Mouse (Mus musculus) spleen, postnatal 4 days (tissue): ENCODE results near the gene Ip6k1.
"Not testable (repeated sequence)": the region's sequence is repeated elsewhere in the genome, so short reads cannot be mapped to it uniquely, and the experiment has no call there.

Experiments
- DNase-seq, 2 experiments: peaks; one replicate each; pipeline ENCODE4 v3.0.0; 2022; ENCODE audit warnings: low spot score in 2 of 2

The Ip6k1 gene

DNA sequence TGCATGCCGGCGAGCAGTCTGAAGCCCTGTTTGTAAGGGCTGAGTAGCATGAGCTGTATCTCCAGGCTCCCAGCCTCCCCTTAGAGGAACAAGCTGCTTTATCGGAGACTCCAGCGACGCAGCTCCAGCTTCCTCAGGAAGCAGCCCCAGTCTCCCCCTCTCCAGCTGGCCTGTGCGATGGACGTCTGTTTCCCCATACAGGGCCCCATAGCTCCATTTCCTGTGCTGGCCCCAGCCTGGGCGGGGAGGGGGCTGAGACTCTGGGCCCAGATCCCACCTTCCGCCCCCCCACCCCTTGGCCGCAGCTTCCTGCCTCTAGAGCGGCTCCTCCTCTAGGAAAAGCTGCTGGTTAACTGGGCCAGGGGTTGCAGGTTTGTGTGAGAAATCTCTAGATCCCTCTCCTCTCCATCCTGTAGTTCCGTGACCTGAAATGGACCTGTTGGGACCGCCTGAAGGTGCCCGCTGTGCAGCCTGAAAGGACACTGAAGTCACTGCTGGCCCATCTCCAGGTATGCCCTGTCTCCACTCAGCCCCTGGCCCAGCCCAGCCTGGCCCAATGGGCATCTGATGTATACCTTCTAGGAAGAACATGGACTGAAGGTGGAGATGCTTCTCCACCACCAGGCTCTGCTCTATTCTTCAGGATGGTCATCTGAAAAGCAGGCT, 19.5 kb upstream of the Ip6k1 start, which contains the start of gene Gm20661:
Gene Gm20661 (plus strand): TSS at position 378 of the 666 bp plus-strand sequence.
- DNase-seq: peak; percentile 79 to 88

DNA sequence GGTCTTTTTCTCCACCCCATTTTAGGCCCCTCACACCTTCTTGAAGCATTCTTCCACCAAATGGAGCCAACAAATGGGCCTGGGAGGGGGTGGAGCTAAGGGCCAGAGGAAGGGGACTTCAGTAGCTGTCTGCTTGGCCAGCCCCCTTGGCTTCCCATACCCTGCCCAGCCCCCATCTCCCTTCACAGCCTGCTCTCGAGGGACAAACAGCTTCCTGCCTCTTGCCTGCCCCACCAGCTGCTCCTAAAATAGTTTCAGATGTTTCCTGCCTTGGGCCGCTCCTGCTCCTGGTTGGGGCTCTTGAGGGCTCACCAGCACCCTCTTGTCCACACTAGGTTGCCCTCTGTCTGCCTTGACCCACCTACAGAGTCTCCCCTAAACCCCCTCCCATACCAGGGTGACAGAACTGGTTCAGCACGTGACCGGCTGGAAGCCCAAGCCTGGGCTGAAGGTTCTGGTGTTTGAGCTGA, 18.8 kb upstream of the Ip6k1 start:
- DNase-seq: peak; percentile 64 to 78

DNA sequence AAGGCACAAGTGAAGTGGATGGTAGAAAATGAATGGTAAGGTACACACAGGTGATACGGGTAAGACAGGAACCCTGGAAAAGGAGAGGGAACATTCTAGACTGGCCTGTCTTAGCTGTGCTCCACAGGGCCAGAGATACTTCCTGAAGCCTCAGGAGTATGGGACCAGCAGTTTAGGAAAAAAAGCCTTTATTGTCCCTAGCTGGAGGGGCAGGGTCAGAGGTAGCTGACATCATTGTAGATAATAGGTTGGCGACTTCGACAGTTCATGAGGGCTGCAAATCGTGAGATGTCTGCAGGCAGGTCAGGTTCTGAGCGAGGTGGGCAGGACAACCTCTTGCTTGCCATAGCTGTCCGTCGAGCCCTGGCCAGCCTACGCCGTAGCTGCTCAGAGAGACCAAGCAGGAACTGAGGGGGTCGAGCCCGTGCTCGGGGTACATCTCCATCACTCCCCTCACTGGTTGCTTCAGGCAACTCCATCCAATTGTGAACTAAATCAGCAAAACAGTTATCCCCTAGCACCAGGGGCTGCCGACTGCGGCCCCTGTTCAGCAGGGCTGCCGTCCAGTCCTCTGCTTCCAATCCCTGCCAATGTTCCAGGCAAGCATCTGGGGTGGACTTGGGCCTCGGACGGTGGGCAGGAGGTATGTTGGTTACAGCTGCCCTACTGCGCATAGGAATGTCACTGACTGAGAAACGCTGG, 18.1 kb upstream of the Ip6k1 start:
- DNase-seq: peak; percentile 41 to 78

DNA sequence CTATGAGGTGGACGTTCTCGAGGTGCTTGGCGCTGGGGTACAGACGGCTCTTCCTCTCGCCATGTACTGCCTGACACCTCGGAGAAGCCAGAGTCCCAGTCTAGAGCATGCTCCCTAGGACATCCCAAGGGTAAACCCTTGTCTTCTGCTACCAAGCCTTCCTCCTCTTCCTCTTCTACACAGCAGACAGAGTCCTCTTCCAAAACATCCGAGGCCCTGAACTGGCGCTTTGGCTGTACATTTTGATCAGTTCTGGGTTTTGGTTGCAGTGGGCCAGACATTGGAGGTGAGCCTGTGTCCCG, 17.6 kb upstream of the Ip6k1 start:
- no peak for DNase-seq

DNA sequence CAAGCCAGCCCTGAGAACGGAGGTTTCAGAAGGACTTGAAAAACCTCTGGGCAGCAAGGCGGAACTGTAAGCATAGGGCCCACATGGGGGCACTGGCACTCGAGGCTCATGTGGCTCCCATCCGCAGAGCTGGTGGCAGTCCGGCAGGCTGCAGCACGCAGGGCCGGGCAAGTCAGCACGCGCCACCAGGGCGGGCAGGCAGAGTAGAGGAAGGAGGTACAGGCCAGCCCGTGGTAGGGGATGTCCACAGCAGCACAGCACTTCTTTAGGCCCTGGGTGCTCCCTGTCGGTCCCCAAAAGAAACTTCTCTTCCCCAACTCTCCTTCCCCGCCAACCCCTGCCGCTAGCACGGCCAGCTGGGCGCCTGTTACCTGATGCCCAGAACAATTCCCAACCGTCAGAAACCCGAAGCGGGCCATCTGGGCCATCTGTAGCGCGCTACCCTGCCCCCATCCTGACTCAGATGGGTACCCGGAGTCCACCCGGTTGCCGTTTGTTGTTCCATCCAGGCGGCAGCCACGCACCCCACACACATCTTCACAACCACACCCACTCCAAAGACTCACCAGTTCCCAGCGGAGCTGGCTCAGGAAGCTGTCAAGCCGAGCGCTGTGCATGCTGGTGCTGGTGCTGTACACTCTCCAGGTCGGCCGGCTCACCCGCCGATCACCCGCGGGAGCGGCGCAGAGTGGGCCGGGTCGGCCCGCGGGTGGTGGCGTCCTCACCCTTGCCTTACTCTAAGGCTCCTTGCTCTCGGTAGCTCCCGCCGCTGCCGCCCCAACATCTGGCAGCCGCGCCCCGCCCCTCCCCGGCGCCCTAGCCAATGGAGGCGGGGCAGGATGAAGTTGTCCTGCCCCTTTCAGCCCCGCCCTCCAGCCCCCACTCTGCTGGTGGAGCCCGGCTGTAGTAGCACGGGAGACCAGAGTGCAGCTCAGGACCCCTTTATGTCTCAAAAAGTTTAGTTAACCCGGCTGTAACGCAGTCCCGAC, 16.9 kb upstream of the Ip6k1 start, which contains the start of gene Inka1:
Gene Inka1 (minus strand): TSS at position 749 of the 989 bp plus-strand sequence.
- peak; percentile 95 to 97 for DNase-seq

DNA sequence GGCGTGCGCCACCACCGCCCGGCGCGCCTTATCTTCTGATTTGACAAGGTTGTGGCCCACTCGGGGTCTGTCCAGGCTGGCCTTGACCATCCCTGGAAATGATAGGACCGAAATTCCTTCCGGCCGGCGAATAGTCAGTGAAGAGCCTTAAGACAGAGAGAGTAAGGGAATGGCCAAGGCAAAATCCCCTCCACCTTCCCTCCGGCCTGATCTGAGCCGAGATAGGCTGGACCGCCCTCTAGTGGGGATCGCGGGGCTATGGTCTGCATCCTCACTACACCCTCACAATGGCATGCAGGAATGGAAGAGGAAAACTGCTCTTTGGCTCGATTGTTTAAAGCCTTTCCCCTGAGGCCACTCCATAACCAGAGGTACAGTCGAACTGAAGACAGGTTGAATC, 15.9 kb upstream of the Ip6k1 start:
- DNase-seq: peak; percentile 81 to 90

DNA sequence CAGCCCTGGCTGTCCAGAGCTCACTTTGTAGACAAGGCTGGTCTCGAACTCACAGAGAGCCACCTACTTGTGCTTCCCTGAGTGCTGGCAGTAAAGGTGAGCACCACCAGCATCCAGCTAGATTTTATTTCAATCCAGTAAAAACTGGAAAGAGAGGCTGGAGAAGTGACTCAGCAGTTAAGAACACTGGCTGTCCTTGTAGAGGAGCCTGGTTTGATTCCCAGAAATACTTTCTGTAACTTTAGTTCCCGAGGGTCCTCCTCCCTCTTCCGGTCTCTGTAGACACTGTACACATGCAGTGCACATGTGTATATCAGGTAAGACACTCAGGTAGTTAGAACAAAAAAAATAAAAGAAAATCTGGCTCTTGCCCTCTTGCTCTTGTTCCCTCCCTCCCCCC, 14.4 kb upstream of the Ip6k1 start:
- DNase-seq: no peak

DNA sequence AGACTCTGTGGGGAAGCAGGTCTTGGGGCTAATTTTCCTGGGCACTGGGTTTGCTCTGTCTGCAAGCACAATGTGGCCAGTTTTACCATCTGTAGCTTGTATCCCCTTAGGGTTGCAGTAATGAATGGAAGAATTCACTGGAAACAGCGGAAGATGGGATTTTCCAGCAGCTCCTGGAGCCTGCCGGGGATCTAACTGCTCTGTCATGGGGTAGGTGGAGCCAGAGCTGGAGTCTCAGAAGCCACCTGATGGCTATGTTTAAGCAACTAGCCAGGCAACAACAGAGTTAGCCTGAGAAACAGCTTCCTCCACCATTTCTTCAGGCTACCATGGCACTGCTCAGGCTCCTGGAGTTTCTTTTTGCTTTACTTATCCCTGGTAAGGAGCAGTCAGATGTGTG, 10.1 kb upstream of the Ip6k1 start, which contains the start of gene Cdhr4:
Gene Cdhr4 (plus strand): TSS at position 301 of the 400 bp plus-strand sequence.
- DNase-seq: no peak

DNA sequence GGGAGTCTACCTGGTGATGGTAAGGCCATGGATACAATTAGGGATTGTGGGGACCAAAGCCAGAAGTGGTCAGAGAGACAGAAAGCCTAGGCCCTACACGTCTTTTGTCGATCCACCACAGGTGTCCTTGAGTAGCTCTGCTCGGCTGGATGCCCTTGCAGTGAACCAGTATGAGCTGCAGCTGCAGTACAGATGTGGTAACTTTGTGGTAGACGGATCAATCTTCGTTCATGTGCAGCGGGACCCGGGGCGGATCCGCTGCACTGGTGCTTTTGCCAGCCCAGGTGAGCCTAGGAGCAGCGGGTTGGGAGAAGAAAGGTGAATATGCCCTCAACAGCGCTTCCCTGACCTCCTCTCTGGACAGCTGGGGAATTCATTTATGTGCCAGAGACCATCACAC, 9.3 kb upstream of the Ip6k1 start:
- no peak for DNase-seq

DNA sequence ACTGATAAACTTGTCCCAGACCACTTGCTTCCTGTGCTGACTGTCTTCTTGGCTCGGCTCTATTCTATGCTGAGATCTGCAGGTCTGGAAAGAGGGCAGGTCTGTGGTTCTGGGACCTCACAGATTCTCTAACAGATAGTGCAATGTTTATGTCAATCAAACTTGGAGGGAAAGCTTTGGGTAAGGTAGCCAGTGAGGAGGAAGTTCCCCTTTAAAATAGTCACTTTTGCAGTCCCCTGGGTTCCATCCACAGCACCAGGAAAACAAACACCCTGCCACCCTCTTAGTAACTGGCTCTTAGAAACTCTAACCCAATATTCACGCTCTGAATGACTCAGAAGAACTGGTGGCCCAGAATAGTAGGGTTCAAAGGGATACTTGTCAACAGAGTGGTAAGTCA, 7.8 kb upstream of the Ip6k1 start:
- no peak for DNase-seq

DNA sequence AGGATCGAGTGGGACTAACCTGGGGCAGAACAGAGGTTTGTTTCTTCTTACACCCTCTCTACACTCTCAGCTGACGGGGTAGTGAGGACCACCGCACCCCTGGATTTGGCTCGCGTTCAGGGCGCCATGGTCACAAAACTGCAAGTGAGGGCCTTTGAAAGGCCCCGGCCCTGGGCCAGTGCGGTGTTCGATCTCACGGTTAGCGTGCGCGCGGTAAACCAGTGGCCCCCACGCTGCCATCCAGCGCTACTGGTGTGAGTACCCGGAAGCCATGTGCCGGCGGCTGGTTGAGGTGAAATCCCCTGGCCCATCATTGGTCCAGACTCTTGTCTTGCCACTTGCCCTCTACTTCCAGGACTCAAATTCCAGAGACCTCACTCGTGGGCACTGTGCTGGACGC, 6.8 kb upstream of the Ip6k1 start:
- no peak for DNase-seq

DNA sequence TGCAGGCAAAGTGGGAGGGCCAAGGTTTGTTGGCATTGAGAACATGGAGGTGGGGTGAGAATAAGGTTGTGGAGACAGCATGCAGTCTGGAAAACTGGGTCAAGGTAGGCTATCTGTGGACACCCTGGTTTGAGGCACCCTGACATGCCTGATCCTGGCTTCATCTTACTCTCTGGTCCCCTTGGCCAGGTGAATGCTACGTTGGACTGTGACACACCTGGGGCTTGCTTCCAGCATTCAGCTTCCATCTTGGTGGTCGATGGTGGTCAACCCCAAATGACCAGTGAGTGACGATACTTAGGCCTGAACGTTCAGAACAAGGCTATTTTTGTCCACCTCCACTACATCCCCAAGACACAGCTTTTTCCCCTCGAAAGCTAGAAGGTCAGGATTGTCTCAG, 6.3 kb upstream of the Ip6k1 start, which contains the start of gene Gm20662:
Gene Gm20662 (plus strand): TSS at position 301 of the 400 bp plus-strand sequence.
- no peak for DNase-seq

DNA sequence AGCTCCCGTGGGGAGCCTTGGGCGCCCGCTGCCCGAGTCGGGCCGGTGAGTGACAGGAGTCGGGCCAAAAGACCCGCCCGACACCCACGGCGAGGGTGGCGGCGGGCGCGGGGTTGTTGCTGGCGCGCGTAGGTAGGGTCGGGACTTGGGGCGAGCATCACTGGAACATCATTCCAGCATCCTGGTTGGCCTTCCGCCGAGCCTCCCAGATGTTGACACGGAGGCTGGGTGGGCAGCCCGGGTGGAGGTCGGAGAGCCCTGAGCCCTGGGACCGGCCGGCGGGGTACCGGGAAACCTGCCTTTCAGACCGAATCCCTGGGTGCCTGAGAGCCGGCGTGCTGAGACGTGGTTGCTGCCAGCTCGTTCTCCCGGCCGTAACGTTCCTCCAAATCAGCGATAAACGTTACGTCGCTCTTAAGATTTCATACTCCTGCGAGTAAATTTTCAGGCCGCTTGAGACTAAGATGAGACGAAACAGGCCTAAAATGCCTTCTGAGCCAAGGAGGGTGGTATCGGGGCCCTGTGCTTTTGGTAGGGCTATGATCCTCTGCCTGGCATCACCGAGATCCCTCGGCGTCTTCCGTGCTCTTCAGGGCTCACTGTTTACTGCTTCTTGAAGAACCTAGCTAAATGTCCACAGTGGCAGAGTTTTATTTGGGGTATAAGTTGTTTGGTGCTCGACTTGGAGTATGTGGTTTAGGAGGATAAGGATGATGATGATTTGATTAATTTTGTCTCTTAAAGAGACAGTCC, 653 bp downstream of the Ip6k1 start:
- no peak for DNase-seq

DNA sequence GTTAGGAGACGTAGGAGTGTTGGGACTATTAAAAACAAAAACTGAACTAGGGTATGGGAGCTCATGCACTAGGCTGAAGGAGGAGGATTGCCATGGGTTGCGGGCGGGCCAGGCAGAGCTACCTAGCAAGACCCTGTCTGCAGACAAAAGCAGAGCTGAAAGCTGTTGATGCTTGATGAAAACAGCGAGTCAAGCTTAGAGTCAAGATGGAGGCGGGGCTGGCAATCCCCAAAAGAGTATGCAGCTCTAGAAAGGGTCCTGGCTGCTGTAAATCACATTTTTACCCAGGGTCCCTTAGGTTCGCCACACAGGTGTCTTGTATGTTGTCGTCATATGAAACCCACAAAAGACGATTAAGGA, 1.2 kb downstream of the Ip6k1 start:
- no peak for DNase-seq

DNA sequence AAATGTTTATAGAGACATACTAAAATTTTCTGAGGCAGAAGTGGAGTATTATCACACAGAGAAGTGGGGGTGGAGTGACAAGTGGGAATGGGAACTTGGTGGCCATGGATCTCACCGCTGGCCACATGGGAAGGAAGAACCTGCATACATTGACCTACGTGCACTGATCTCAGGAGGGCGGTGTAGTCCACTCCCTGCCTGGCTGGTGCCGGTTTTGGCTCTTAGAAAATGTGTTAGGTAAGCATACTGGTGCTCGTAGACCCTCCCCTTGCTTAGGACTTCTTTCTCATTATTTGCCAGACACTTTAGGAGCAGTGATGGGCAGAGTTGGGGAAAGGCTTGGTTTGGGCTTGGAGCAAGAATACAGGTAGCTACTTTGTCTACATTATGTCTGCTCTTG, 5.7 kb downstream of the Ip6k1 start:
- no peak for DNase-seq

DNA sequence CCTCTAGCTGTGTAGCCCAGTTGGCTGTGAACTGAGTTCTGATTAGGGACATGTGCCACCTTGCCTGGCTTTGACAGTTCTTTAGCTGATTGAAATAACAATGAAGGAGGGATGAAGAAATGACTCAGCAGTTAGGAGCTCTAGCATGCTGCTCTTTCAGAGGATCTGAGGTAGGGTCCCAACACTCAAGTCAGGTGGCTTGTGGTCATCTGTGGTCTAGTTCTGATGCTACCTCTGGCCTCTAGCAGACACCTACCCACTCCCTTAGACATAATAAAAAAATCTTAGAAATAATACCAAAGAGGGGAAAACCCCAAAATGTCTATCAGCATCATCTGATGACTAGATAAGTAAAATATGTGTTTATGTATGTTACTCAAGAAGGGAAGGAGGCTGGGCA, 8.1 kb downstream of the Ip6k1 start:
- DNase-seq: no peak

DNA sequence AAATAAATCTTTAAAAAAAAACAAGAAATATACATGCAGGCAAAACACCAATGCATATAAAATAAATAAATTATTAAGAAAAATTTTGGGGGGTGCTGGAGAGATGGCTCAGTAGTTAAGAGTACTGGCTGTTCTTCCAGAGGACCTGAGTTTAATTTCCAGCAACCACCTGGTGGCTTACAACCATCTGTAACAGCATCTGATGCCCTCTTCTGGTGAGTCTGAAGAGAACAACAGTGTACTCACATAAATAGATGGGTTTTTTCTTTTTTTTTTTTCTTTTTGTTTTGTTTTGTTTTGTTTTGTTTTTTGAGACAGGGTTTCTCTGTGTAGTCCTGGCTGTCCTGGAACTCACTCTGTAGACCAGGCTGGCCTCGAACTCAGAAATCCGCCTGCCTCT, 11.3 kb downstream of the Ip6k1 start:
- DNase-seq: not testable (repeated sequence)

DNA sequence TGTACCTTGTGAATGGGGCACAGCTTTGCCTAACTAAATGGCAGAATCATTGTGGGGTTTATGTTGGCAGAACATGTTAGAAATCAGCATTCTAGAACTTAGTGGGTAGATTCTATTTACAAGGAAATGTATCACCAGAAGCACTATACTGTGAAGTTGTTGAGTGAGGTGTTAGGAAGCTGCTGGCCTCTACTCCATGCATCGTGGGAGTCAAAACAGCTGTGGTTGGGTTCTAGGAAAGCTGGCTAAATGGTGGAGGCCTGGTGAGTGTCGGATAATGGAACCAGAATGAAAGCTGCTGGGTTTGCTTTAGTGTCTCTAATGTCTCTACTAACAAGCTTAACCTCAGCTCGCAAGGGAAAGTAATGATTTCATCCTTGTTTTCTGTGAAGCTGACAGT, 14.8 kb downstream of the Ip6k1 start:
- DNase-seq: no peak

DNA sequence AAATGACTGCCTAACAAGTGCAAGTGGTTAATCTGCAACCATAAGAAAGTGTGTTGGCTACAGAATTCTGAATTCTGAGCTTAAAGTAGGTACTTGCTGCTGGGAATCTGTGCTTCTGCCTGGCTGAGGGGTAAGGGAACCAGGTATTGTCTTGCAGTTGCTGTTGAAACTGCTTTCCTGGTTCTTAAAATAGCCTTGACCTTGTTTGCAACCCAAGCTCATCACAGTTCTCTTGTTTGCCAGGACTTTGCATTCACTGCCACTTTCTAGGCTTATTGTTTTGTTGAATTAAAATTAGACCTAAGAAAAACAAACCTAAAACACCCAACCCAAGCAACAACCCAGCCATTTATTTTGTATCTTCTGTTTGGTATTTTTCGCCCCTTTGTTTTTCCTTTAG, 18.4 kb downstream of the Ip6k1 start:
- no peak for DNase-seq

DNA sequence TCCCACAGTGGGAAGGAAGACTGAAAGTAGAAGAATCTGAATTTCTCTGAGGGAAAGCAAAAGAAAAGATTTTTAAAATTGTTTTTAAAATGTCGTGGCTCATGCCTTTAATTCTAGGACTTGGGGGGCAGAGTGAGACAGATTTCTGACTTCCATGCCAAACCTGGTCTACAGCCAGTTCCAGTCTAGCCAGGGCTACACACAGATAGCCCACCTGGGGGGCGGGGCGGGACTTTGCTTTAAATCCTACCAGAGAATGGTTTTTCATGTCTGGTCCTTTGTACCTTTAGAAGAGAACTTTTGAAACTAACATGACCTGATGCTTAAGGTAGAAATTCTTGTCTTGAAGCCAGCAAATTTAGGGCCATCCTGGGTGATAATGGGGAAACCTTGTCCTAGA, 20.9 kb downstream of the Ip6k1 start:
- no peak for DNase-seq

DNA sequence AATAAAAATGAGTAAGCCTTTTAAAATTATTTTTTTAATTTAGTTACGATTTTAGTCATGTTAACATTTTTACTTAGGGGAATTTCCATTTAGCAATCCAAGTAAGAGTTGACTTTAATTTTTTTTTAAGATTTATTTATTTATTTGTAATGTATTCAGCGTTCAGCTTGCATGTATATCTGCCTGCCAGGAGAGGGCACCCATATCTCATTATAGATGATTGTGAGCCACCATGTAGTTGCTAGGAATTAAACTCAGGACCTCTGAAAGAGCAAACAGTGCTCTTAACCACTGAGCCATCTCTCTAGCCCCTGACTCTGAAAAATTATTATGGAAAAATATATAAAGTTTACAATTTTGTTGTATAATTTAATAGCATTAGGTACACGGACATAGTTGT, 24.3 kb downstream of the Ip6k1 start:
- no peak for DNase-seq

DNA sequence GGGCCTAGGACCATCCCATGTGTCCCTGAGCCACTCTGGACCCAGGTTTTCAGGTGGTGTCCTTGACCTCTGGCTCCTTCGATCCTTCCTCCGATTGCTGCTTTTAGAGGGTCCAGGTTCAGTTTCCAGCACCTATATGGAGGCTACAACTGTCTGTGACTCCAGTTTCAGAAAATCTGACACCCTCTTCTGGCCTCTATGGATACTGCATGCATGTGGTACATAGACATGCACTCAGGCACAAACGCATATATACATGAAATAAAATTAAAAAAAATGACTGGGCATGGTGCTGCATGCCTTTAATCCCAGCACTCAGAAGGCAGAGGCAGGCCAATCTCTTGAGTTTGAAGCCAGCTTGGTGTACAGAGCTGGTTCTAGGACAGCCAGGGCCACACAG, 25.6 kb downstream of the Ip6k1 start:
- no peak for DNase-seq
